Mouse (Mus musculus): ENCODE results near the gene Cbx4.
A peak's percentile ranks its signal among the peaks of the same experiment; 100 is the strongest.

Gene Cbx4

GRCm38 (mm10) chr11:119041750-119042465, 44.1 kb downstream of the Cbx4 start:
- DNase-seq (ENCODE audit: low spot score in 2 of 2), result no peak

GRCm38 (mm10) chr11:119041325-119041716, 44.7 kb downstream of the Cbx4 start:
- no peak for DNase-seq (ENCODE audit: low spot score in 2 of 2)

GRCm38 (mm10) chr11:119040600-119041324, 45.3 kb downstream of the Cbx4 start, which contains the start of gene Cbx8:
Gene Cbx8 (minus strand): TSS chr11:119040969.
- DNase-seq (ENCODE audit: low spot score in 2 of 2), result peak; percentile 90 to 92

GRCm38 (mm10) chr11:119039732-119040512, 46.1 kb downstream of the Cbx4 start:
- no peak for DNase-seq (ENCODE audit: low spot score in 2 of 2)

- no peak for DNase-seq (ENCODE audit: low spot score in 2 of 2)
Observed at GRCm38 (mm10) chr11:119038744-119039484, 47.1 kb downstream of the Cbx4 start.

- no peak for DNase-seq (ENCODE audit: low spot score in 2 of 2)
Observed at GRCm38 (mm10) chr11:119037780-119038401, 48.1 kb downstream of the Cbx4 start.

- no peak for DNase-seq (ENCODE audit: low spot score in 2 of 2)
Observed at GRCm38 (mm10) chr11:119036934-119037779, 48.9 kb downstream of the Cbx4 start.

GRCm38 (mm10) chr11:119036447-119036846, 49.6 kb downstream of the Cbx4 start:
- no peak for DNase-seq (ENCODE audit: low spot score in 2 of 2)

- DNase-seq (ENCODE audit: low spot score in 2 of 2), result no peak
Observed at GRCm38 (mm10) chr11:119035686-119036165, 50.3 kb downstream of the Cbx4 start.

GRCm38 (mm10) chr11:119035094-119035685, 50.8 kb downstream of the Cbx4 start:
- no peak for DNase-seq (ENCODE audit: low spot score in 2 of 2)

- DNase-seq (ENCODE audit: low spot score in 2 of 2), result no peak
Observed at GRCm38 (mm10) chr11:119034635-119035034, 51.4 kb downstream of the Cbx4 start.

GRCm38 (mm10) chr11:119033874-119034558, 52.0 kb downstream of the Cbx4 start:
- DNase-seq (ENCODE audit: low spot score in 2 of 2), result peak; percentile 64 to 78

Data from spleen, postnatal 14 days (tissue).